Comparison of ENCODE assay signal across 8 mouse cellular contexts in genomic region chr13:109439436-109440161, GRCm38 (mm10).
DNase-seq lines count a peak whose midpoint lies in the region; ATAC-seq and TF ChIP-seq lines count a peak whose summit lies in the region.
"Had no signal": no experiment of that assay in that cellular context is flagged by ENCODE, and none has a peak within 500 bp of the region (broad histone marks: within the 10 kb centered on the region; RNA-seq: fewer than 3 reads in every experiment).

No protein-coding gene starts in this region.

- 43% methylated on average over 5 of the region's 5 CpGs for WGBS in intestine, embryonic 14.5 days
- 67% methylated on average over 5 of the region's 5 CpGs for WGBS in liver, embryonic 12.5 days (ENCODE audit: insufficient replicate concordance)

- peak; percentile 23 for DNase-seq in MN1 (ENCODE audit: low spot score)
- DNase-seq in brain, embryonic 14.5 days (ENCODE audit: low read depth): peak; percentile 53
- no peak for DNase-seq in intestine, embryonic 14.5 days (ENCODE audit: low spot score)
- DNase-seq in retina, embryonic 14.5 days (ENCODE audit: low spot score): no peak
- DNase-seq in ovary, postnatal 10 days (ENCODE audit: low spot score): no peak

- peak overlapping the region; percentile 45 for H3K4me3 ChIP-seq in intestine, embryonic 14.5 days (ENCODE audit: low read depth, low read length)
- no peak overlapping the region for H3K4me3 ChIP-seq in liver, embryonic 12.5 days

- TF ChIP-seq POLR2A in brain, embryonic 14.5 days (IDR thresholded peaks at IDR 0.05; ENCODE audit: borderline replicate concordance, extremely low read depth, insufficient read depth, insufficient read length, poor library complexity, severe bottlenecking): no peak

- no peaks in the 10 kb centered on the region for H3K9me3 ChIP-seq in intestine, embryonic 14.5 days (ENCODE audit: control insufficient read depth, low read length)
- no peaks in the 10 kb centered on the region for H3K9me3 ChIP-seq in liver, embryonic 12.5 days (replicated peaks)

- ATAC-seq in intestine, embryonic 14.5 days (replicated peaks; ENCODE audit: low FRiP score, low TSS enrichment, low read depth): no peak
- ATAC-seq in liver, embryonic 12.5 days: no peak
- ATAC-seq in erythroid progenitor cell, adult 5-6 weeks (replicated peaks; ENCODE audit: low FRiP score, poor library complexity, severe bottlenecking): no peak

- no peaks in the 10 kb centered on the region for H3K27me3 ChIP-seq in intestine, embryonic 14.5 days (replicated peaks; ENCODE audit: control insufficient read depth, insufficient read depth, low read length)
- H3K27me3 ChIP-seq in liver, embryonic 12.5 days (replicated peaks): no peaks in the 10 kb centered on the region

- no peaks in the 10 kb centered on the region for H3K36me3 ChIP-seq in intestine, embryonic 14.5 days (ENCODE audit: control insufficient read depth, insufficient read depth, low read length)
- H3K36me3 ChIP-seq in liver, embryonic 12.5 days: no peaks in the 10 kb centered on the region

- H3K27ac ChIP-seq in intestine, embryonic 14.5 days (ENCODE audit: low read depth): peak overlapping the region; percentile 83
- H3K27ac ChIP-seq in liver, embryonic 12.5 days: no peak overlapping the region
- H3K27ac ChIP-seq: macrophage had no signal

- peak overlapping the region; percentile 80 for H3K4me2 ChIP-seq in intestine, embryonic 14.5 days (ENCODE audit: low read length)
- H3K4me2 ChIP-seq in liver, embryonic 12.5 days: peak overlapping the region; percentile 60; the same call in 1 of the 2 replicates

- H3K9ac ChIP-seq in intestine, embryonic 14.5 days (ENCODE audit: low read length): peak overlapping the region; percentile 44; the same call in 1 of the 2 replicates
- no peak overlapping the region for H3K9ac ChIP-seq in liver, embryonic 12.5 days

- peaks cover 9% of the 10 kb centered on the region for H3K4me1 ChIP-seq in intestine, embryonic 14.5 days (replicated peaks; ENCODE audit: control insufficient read depth, insufficient read depth, low read length)
- H3K4me1 ChIP-seq in liver, embryonic 12.5 days: no peaks in the 10 kb centered on the region; the same call in 1 of the 2 replicates

- no peak for TF ChIP-seq CTCF in brain, embryonic 14.5 days (IDR thresholded peaks at IDR 0.05; ENCODE audit: borderline replicate concordance, extremely low read depth, insufficient read depth, insufficient read length)

Comparison
In these comparisons a context has a peak if more than half of its experiments do, and no peak if none do; other contexts are left out.
1. DNase-seq: peak in MN1 (single experiment) and brain, embryonic 14.5 days (single experiment); none in intestine, embryonic 14.5 days (single experiment), retina, embryonic 14.5 days (single experiment) and ovary, postnatal 10 days (single experiment).